Mouse (Mus musculus) spleen, postnatal 36 days (tissue): ENCODE data around the gene Gtpbp8.

ENCODE experiments used
- DNase-seq, 2 experiments: peaks; one replicate each; pipeline ENCODE4 v3.0.0; 2022; ENCODE audit warnings: low spot score in 2 of 2, mixed read lengths in 1 of 2

Gene Gtpbp8

GRCm38 (mm10) chr16:44688507-44688906, 57.7 kb downstream of the Gtpbp8 start:
- no peak for DNase-seq

- DNase-seq, result no peak
Measured at GRCm38 (mm10) chr16:44687719-44688420, 58.3 kb downstream of the Gtpbp8 start.

- DNase-seq, result no peak
Measured at GRCm38 (mm10) chr16:44686991-44687718, 59.0 kb downstream of the Gtpbp8 start.
